Mouse (Mus musculus): ENCODE measurements around the gene Barhl1.

DNA sequence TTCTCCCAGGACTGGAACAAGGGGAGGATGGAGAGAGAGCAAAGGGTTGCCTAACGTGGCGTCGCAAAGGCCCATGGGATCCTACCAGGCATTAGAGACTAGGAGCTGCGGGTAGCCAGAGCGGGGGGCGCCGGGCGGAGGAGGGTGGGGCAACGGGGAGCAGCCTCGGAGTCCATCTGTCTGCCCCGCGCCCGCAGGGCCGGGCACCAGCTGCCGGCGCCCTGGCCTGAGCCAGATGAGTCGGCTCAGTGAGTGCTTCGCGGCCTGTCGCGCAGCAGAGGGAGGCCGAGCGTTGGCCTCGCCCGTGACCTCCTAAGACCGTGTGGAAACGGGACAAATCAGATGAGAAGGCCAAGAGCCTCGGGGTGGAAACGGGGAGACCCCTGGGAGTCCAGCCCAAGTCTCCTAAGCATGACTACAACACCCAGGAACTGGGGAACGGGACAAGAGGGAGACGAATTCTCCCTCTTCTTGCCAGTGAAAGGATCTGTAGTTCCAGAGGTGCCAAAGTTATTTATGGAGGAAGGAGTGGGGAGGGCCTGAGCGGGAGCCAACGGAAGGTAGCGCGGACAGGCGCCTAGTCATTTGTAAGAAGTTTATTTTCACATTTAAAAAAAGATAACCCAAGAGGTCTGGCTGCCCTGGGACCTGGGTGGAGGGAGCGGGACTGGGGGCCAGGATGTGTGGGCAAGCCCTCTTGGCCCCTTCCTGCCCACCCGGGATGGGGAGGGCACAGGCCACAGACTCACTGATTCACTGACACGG lies 7.9 kb downstream of the Barhl1 start:
- no peak for TF ChIP-seq CTCF (IDR thresholded peaks at IDR 0.05; ENCODE audit: low read depth)
- TF ChIP-seq EP300 (IDR thresholded peaks at IDR 0.05; ENCODE audit: low read depth) = no peak
